Mouse (Mus musculus) intestine, embryonic 15.5 days (tissue): ENCODE measurements around the gene Pde4d. TPM values are rescaled to one million over a fixed set of nuclear protein-coding genes. Genes with fewer than 3 reads are reported as not detected.
A peak's percentile ranks its signal among the peaks of the same experiment; 100 is the strongest.

Experiments
- ATAC-seq: fragments of 200-750 bp; cut with Nextera tagmentation; 2 replicates; pipeline ENCODE4 v1.8.0; 2017; ENCODE audit warnings: moderate TSS enrichment, moderate library complexity
- H3K27ac ChIP-seq: fragments of 300-500 bp; sonication (generic); 2 replicates; pipeline ENCODE4 v1.5.1; 2015; ENCODE audit warnings: mild to moderate bottlenecking, inconsistent platforms
- H3K27me3 ChIP-seq: fragments of 300-500 bp; sonication (generic); replicated peaks from 2 replicates; pipeline ENCODE4 v1.6.1; 2015; ENCODE audit warnings: inconsistent platforms
- H3K36me3 ChIP-seq: fragments of 300-500 bp; sonication (generic); 2 replicates; pipeline ENCODE4 v1.6.1; 2015; ENCODE audit warnings: inconsistent platforms
- H3K4me1 ChIP-seq: fragments of 300-500 bp; sonication (generic); replicated peaks from 2 replicates; pipeline ENCODE4 v1.6.1; 2015; ENCODE audit warnings: inconsistent platforms
- H3K4me2 ChIP-seq: fragments of 300-500 bp; sonication (generic); replicated peaks from 2 replicates; pipeline ENCODE4 v1.6.1; 2015; ENCODE audit warnings: mild to moderate bottlenecking, inconsistent platforms
- H3K4me3 ChIP-seq: fragments of 300-500 bp; sonication (generic); replicated peaks from 2 replicates; pipeline ENCODE4 v1.5.1; 2015; ENCODE audit warnings: inconsistent platforms
- H3K9ac ChIP-seq: fragments of 300-500 bp; sonication (generic); 2 replicates; pipeline ENCODE4 v1.6.1; 2015; ENCODE audit warnings: inconsistent platforms
- H3K9me3 ChIP-seq: fragments of 300-500 bp; sonication (generic); 2 replicates; pipeline ENCODE4 v1.6.1; 2016; ENCODE audit warnings: inconsistent platforms
- WGBS: fragments of 180-500 bp; shearing (Covaris S2); methylation state at CpG from one replicate; pipeline ENCODE4 v1.1.7; 2015; 5-methylcytosine and 5-hydroxymethylcytosine counted together
- polyA plus RNA-seq: library from polyadenylated mRNA; unstranded; fragments of >200 nt; fragmentation: Nextera tagmentation; extraction: Ambion mirVana; gene quantifications from 2 replicates; pipeline ENCODE4 v1.2.1, GENCODE M21; 2015

The Pde4d gene
- polyA plus RNA-seq, 1 experiment from 2014 or later: 18.5 TPM

- Histone ChIP-seq H3K4me2 (no peak overlapping the region), H3K36me3 (no peaks in the 10 kb centered on the region), H3K4me3 (no peak overlapping the region), H3K27ac (no peak overlapping the region), H3K27me3 (no peaks in the 10 kb centered on the region), H3K9ac (no peak overlapping the region), H3K9me3 (no peaks in the 10 kb centered on the region), H3K4me1 (no peaks in the 10 kb centered on the region)
- 54% methylated on average over 6 of the region's 6 CpGs for WGBS
- ATAC-seq: no peak
These were observed 892.7 kb downstream of the Pde4d start for GRCm38 (mm10) chr13:109342469-109342868.

GRCm38 (mm10) chr13:109343596-109343995 is 893.8 kb downstream of the Pde4d start:
- Histone ChIP-seq H3K4me1 (no peaks in the 10 kb centered on the region), H3K9ac (no peak overlapping the region), H3K36me3 (no peaks in the 10 kb centered on the region), H3K27ac (no peak overlapping the region), H3K4me2 (no peak overlapping the region), H3K9me3 (no peaks in the 10 kb centered on the region), H3K27me3 (no peaks in the 10 kb centered on the region), H3K4me3 (no peak overlapping the region)
- ATAC-seq: peak; percentile 89
- WGBS: 5% methylated on average over 4 of the region's 4 CpGs

DNA sequence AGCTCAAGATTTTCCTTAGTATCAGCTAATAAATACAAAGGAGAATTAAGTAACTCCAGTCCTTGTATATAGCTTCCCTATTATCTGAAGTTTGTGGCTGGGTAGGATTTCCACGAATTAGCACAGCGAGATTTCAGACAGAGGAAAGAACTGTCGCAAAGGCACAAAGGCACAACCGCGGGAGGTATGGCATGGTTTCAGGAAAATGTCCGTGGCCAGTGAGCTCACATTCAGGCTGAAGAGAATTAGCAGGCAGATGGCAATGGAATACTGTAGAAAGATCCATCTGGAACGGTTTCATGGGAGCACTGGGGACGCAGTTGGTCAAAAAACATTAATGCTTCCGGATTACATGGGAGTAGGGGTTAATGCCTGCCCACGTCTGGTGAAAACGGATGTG is 898.0 kb downstream of the Pde4d start:
- Histone ChIP-seq H3K27ac (no peak overlapping the region), H3K9ac (no peak overlapping the region), H3K4me2 (no peak overlapping the region), H3K4me1 (no peaks in the 10 kb centered on the region), H3K36me3 (no peaks in the 10 kb centered on the region), H3K9me3 (no peaks in the 10 kb centered on the region), H3K4me3 (no peak overlapping the region), H3K27me3 (no peaks in the 10 kb centered on the region)
- no peak for ATAC-seq
- WGBS: 78% methylated on average over 11 of the region's 11 CpGs

GRCm38 (mm10) chr13:109348316-109348715 is 898.6 kb downstream of the Pde4d start:
- 88% methylated on average over 6 of the region's 6 CpGs for WGBS
- no peaks in the 10 kb centered on the region for H3K4me1 ChIP-seq
- H3K9ac ChIP-seq: no peak overlapping the region
- H3K4me3 ChIP-seq: no peak overlapping the region
- ATAC-seq: no peak
- no peak overlapping the region for H3K27ac ChIP-seq
- H3K4me2 ChIP-seq: no peak overlapping the region
- no peaks in the 10 kb centered on the region for H3K27me3 ChIP-seq
- no peaks in the 10 kb centered on the region for H3K36me3 ChIP-seq
- H3K9me3 ChIP-seq: no peaks in the 10 kb centered on the region

GRCm38 (mm10) chr13:109350100-109350499 is 900.4 kb downstream of the Pde4d start:
- no peak overlapping the region for H3K4me3 ChIP-seq
- H3K36me3 ChIP-seq: no peaks in the 10 kb centered on the region
- no peak for ATAC-seq
- H3K9me3 ChIP-seq: no peaks in the 10 kb centered on the region
- H3K27me3 ChIP-seq: no peaks in the 10 kb centered on the region
- H3K27ac ChIP-seq: no peak overlapping the region
- H3K4me1 ChIP-seq: no peaks in the 10 kb centered on the region
- H3K9ac ChIP-seq: no peak overlapping the region
- WGBS: 71% methylated on average over 7 of the region's 7 CpGs
- no peak overlapping the region for H3K4me2 ChIP-seq

GRCm38 (mm10) chr13:109354017-109354416 is 904.3 kb downstream of the Pde4d start:
- 70% methylated on average over 7 of the region's 7 CpGs for WGBS
- Histone ChIP-seq H3K36me3 (no peaks in the 10 kb centered on the region), H3K9me3 (no peaks in the 10 kb centered on the region), H3K27me3 (no peaks in the 10 kb centered on the region), H3K4me2 (no peak overlapping the region), H3K27ac (no peak overlapping the region), H3K4me1 (no peaks in the 10 kb centered on the region), H3K9ac (no peak overlapping the region), H3K4me3 (no peak overlapping the region)
- ATAC-seq: no peak

- Histone ChIP-seq H3K4me2 (no peak overlapping the region), H3K9ac (no peak overlapping the region), H3K27me3 (no peaks in the 10 kb centered on the region), H3K4me3 (no peak overlapping the region), H3K36me3 (no peaks in the 10 kb centered on the region), H3K9me3 (no peaks in the 10 kb centered on the region), H3K27ac (no peak overlapping the region), H3K4me1 (no peaks in the 10 kb centered on the region)
- 80% methylated on average over 7 of the region's 7 CpGs for WGBS
- no peak for ATAC-seq
These were observed 906.5 kb downstream of the Pde4d start for GRCm38 (mm10) chr13:109356252-109356651.

GRCm38 (mm10) chr13:109359994-109360393 is 910.2 kb downstream of the Pde4d start:
- Histone ChIP-seq H3K4me3 (no peak overlapping the region), H3K36me3 (no peaks in the 10 kb centered on the region), H3K9me3 (no peaks in the 10 kb centered on the region), H3K9ac (no peak overlapping the region), H3K4me2 (no peak overlapping the region), H3K27me3 (no peaks in the 10 kb centered on the region), H3K27ac (no peak overlapping the region), H3K4me1 (no peaks in the 10 kb centered on the region)
- 74% methylated on average over 2 of the region's 2 CpGs for WGBS
- no peak for ATAC-seq

DNA sequence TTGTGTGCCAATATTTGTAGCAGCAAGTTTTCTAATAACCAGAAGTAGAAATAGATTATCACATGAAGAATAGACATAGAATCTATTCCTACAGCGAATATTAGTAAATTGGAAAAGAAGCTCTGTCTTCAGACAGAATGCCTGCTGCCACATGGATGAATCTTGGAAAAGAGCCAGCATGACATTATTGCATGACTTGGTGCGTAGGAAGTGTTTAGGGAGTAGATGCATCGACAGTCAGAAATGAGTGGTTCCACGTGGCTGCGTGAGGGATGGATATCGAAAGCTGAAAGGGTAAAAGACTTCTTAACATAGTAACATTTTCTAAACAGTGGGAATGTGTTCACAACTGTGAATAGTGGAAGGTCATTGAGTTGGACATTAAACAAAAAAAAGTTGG is 912.6 kb downstream of the Pde4d start:
- no peaks in the 10 kb centered on the region for H3K27me3 ChIP-seq
- no peak for ATAC-seq
- H3K9ac ChIP-seq: no peak overlapping the region
- WGBS: 50% methylated on average over 6 of the region's 6 CpGs
- no peaks in the 10 kb centered on the region for H3K36me3 ChIP-seq
- no peaks in the 10 kb centered on the region for H3K9me3 ChIP-seq
- H3K4me3 ChIP-seq: no peak overlapping the region
- H3K27ac ChIP-seq: no peak overlapping the region
- H3K4me2 ChIP-seq: no peak overlapping the region
- no peaks in the 10 kb centered on the region for H3K4me1 ChIP-seq

GRCm38 (mm10) chr13:109374465-109374864 is 924.7 kb downstream of the Pde4d start:
- no peak for ATAC-seq
- H3K4me2 ChIP-seq: no peak overlapping the region
- WGBS: 50% methylated on average over 5 of the region's 5 CpGs
- H3K4me1 ChIP-seq: no peaks in the 10 kb centered on the region
- no peaks in the 10 kb centered on the region for H3K36me3 ChIP-seq
- no peak overlapping the region for H3K27ac ChIP-seq
- no peaks in the 10 kb centered on the region for H3K9me3 ChIP-seq
- no peak overlapping the region for H3K4me3 ChIP-seq
- no peak overlapping the region for H3K9ac ChIP-seq
- H3K27me3 ChIP-seq: no peaks in the 10 kb centered on the region

DNA sequence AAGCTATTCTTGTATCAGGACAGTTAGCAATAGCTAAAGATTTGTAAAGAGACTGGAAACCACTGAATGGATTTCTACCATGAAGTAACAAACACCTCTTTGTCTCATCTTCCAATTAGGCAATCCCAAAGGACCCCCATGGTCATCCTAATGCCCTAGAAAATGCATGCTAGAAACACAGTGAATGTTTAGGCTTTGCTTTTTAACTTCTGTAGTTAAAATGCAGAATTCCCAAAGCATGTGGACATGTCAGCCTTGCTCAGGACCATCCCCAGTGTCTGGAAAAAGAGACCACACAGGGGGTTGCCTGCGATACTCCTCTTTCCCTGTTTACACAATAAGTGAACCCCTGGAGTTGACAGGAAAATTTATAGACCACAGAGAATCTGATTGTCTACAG is 926.9 kb downstream of the Pde4d start:
- 19% methylated on average over 1 of the region's 1 CpGs for WGBS
- no peak for ATAC-seq
- H3K36me3 ChIP-seq: no peaks in the 10 kb centered on the region
- H3K9me3 ChIP-seq: no peaks in the 10 kb centered on the region
- H3K4me1 ChIP-seq: no peaks in the 10 kb centered on the region
- H3K27ac ChIP-seq: no peak overlapping the region
- H3K9ac ChIP-seq: no peak overlapping the region
- no peak overlapping the region for H3K4me2 ChIP-seq
- H3K27me3 ChIP-seq: no peaks in the 10 kb centered on the region
- H3K4me3 ChIP-seq: no peak overlapping the region

- no peak overlapping the region for H3K27ac ChIP-seq
- no peaks in the 10 kb centered on the region for H3K4me1 ChIP-seq
- ATAC-seq: no peak
- H3K9ac ChIP-seq: no peak overlapping the region
- no peak overlapping the region for H3K4me3 ChIP-seq
- no peak overlapping the region for H3K4me2 ChIP-seq
- no peaks in the 10 kb centered on the region for H3K36me3 ChIP-seq
- 96% methylated on average over 2 of the region's 2 CpGs for WGBS
- no peaks in the 10 kb centered on the region for H3K27me3 ChIP-seq
- no peaks in the 10 kb centered on the region for H3K9me3 ChIP-seq
These were observed 930.4 kb downstream of the Pde4d start for GRCm38 (mm10) chr13:109380149-109380548.

DNA sequence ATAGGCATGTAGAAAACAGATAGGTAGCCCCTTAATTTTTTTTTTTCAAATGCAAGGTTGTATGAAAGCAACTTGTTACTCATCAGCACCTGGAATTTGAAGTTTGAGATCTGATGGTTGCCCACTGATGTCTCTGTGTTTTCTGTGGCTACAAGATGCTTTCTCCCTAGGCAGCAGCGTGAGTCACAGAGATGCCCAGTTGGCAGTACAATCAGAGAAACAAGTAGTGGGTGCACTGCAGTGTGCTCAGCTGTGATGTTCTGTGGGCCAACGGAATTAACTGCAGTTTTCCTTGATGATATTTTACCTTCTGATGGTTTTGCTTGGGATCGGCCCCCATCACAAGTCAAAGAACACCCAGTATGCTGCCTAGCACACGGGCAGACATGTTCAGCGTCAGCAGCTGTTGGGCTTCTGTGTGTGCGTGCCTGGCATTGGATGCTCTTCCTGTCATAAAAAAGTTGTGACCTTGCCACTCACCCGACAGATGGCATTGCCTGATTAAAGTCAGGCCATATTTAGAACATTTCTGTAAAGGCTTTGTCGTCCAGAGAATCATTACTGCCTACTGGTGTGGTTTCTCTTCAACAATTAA is 939.0 kb downstream of the Pde4d start:
- no peak overlapping the region for H3K4me3 ChIP-seq
- H3K4me2 ChIP-seq: no peak overlapping the region
- WGBS: 63% methylated on average over 8 of the region's 8 CpGs
- no peaks in the 10 kb centered on the region for H3K4me1 ChIP-seq
- no peaks in the 10 kb centered on the region for H3K27me3 ChIP-seq
- H3K9me3 ChIP-seq: no peaks in the 10 kb centered on the region
- no peak overlapping the region for H3K27ac ChIP-seq
- no peak overlapping the region for H3K9ac ChIP-seq
- ATAC-seq: no peak
- no peaks in the 10 kb centered on the region for H3K36me3 ChIP-seq
